27 mouse cellular contexts compared by ENCODE assay signal in genomic region chr10:63412756-63413155, GRCm38 (mm10). TPM values are rescaled to one million over a fixed set of nuclear protein-coding genes. Genes with fewer than 3 reads are reported as not detected.
"Had no signal": no experiment of that assay in that cellular context is flagged by ENCODE, and none has a peak within 500 bp of the region (broad histone marks: within the 10 kb centered on the region; RNA-seq: fewer than 3 reads in every experiment).

No protein-coding gene starts in this region.

- DNase-seq: lung, adult 2 months; lung, postnatal 14 days; lung, postnatal 36 days; midbrain, embryonic 14.5 days; retina, postnatal 1 day; right cerebral cortex, adult 18-20 months; right cerebral cortex, postnatal 25 days; right cerebral cortex, postnatal 4 days; spleen, adult 18-20 months; thymus, adult 18-20 months; thymus, postnatal 14 days; thymus, postnatal 36 days had no signal

- H3K4me3 ChIP-seq: lung, embryonic 15.5 days; megakaryocyte, embryonic 14.5 days; myocyte; neural tube, embryonic 13.5 days; neural tube, embryonic 15.5 days had no signal

- H3K4me2 ChIP-seq: lung, embryonic 15.5 days; midbrain, embryonic 11.5 days; neural tube, embryonic 13.5 days; neural tube, embryonic 15.5 days had no signal

- H3K27me3 ChIP-seq: lung, embryonic 15.5 days; neural tube, embryonic 13.5 days; neural tube, embryonic 15.5 days had no signal

- H3K4me1 ChIP-seq: neural tube, embryonic 13.5 days; neural tube, embryonic 15.5 days had no signal

- H3K36me3 ChIP-seq: lung, embryonic 15.5 days; neural tube, embryonic 15.5 days had no signal

- ATAC-seq: lung, postnatal 0 days; midbrain, embryonic 16.5 days had no signal

- H3K27ac ChIP-seq: lung, embryonic 15.5 days; macrophage; neural tube, embryonic 13.5 days; neural tube, embryonic 15.5 days had no signal

- H3K9ac ChIP-seq: lung, embryonic 15.5 days; neural tube, embryonic 13.5 days; neural tube, embryonic 15.5 days had no signal

- H3K9me3 ChIP-seq: lung, embryonic 15.5 days; megakaryocyte, embryonic 14.5 days; neural tube, embryonic 13.5 days; neural tube, embryonic 15.5 days had no signal

RNA-seq across cellular contexts. Expression of gene Gm7075, which starts 8.8 kb away (rescaled TPM):
- total RNA-seq: megakaryocyte progenitor cell, adult 5-6 weeks had no signal
- polyA plus RNA-seq: lung, adult 2 months; lung, postnatal 0 days; macrophage; midbrain, embryonic 11.5 days; midbrain, embryonic 14.5 days; midbrain, embryonic 16.5 days; myocyte; neural tube, embryonic 11.5 days; neural tube, embryonic 13.5 days; neural tube, embryonic 15.5 days; small intestine, adult 2 months; stomach, embryonic 14.5 days; stomach, embryonic 16.5 days; thymus, postnatal 0 days had no signal

RNA-seq across cellular contexts. Expression of gene Ctnna3, which starts 17.1 kb away (rescaled TPM):
- total RNA-seq: megakaryocyte progenitor cell, adult 5-6 weeks had no signal
- polyA plus RNA-seq: macrophage; midbrain, embryonic 11.5 days had no signal
